Mouse (Mus musculus): ENCODE measurements around the gene 1700066M21Rik.

The 1700066M21Rik gene

GRCm38 (mm10) chr1:57392417-57392816 is 15.0 kb downstream of the 1700066M21Rik start:
- in situ Hi-C loops (cut with MboI, MseI): no loop called here

- in situ Hi-C loops (cut with MboI, MseI): no loop called here
Measured at GRCm38 (mm10) chr1:57394051-57394450, 16.6 kb downstream of the 1700066M21Rik start.

GRCm38 (mm10) chr1:57400321-57400720 is 22.9 kb downstream of the 1700066M21Rik start:
- in situ Hi-C loops (cut with MboI, MseI): loop anchor here in 1 of 2 experiments (25.0 kb wide), 1 partner anchor 987 kb away; the partner anchor contains the start of gene Bzw1

- in situ Hi-C loops (cut with MboI, MseI): loop anchor here in 1 of 2 experiments (25.0 kb wide), 1 partner anchor 986 kb away; the partner anchor contains the start of gene Bzw1
Measured at GRCm38 (mm10) chr1:57400877-57401276, 23.5 kb downstream of the 1700066M21Rik start.

GRCm38 (mm10) chr1:57402116-57402515 is 24.7 kb downstream of the 1700066M21Rik start:
- in situ Hi-C loops (cut with MboI, MseI): loop anchor here in 1 of 2 experiments (25.0 kb wide), 1 partner anchor 985 kb away; the partner anchor contains the start of gene Bzw1

- in situ Hi-C loops (cut with MboI, MseI): loop anchor here in 1 of 2 experiments (25.0 kb wide), 1 partner anchor 981 kb away; the partner anchor contains the start of gene Bzw1
Measured at GRCm38 (mm10) chr1:57406187-57407151, 29.0 kb downstream of the 1700066M21Rik start, which contains the start of the genes Maip1 and Tyw5. Gene Maip1 (plus strand): TSS chr1:57406328. Gene Tyw5 (minus strand): TSS chr1:57407101.

- in situ Hi-C loops (cut with MboI, MseI): loop anchor here in 1 of 2 experiments (25.0 kb wide), 1 partner anchor 978 kb away; the partner anchor contains the start of gene Bzw1
Measured at GRCm38 (mm10) chr1:57408994-57409393, 31.6 kb downstream of the 1700066M21Rik start.

GRCm38 (mm10) chr1:57413397-57413796 is 36.0 kb downstream of the 1700066M21Rik start:
- in situ Hi-C loops (cut with MboI, MseI): loop anchor here (10.0 to 25.0 kb wide), 2 partner anchors 971 to 974 kb away; partner anchors contain the start of gene Bzw1 (in 1 of the 2)

GRCm38 (mm10) chr1:57423696-57424095 is 46.3 kb downstream of the 1700066M21Rik start:
- in situ Hi-C loops (cut with MboI, MseI): loop anchor here (5.0 to 25.0 kb wide), 2 partner anchors 609 to 964 kb away; partner anchors contain the start of gene Bzw1 (in 1 of the 2)

GRCm38 (mm10) chr1:57428368-57429308 is 51.2 kb downstream of the 1700066M21Rik start:
- in situ Hi-C loops (cut with MboI, MseI): loop anchor here in 1 of 2 experiments (5.0 to 25.0 kb wide), 2 partner anchors 524 to 859 kb away; partner anchors contain the start of gene Aox2

- in situ Hi-C loops (cut with MboI, MseI): loop anchor here (5.0 to 25.0 kb wide), 4 partner anchors 522 to 865 kb away; partner anchors contain the start of gene Aox2 (in 1 of the 2)
Measured at GRCm38 (mm10) chr1:57429786-57430483, 52.5 kb downstream of the 1700066M21Rik start.

- in situ Hi-C loops (cut with MboI, MseI): loop anchor here (5.0 to 25.0 kb wide), 3 partner anchors 599 to 862 kb away; partner anchors contain the start of gene Aox2 (in 1 of the 2)
Measured at GRCm38 (mm10) chr1:57433141-57433540, 55.7 kb downstream of the 1700066M21Rik start.

Measured in T-helper 17 cell (primary cell).